Mouse (Mus musculus) liver, adult 2 months (tissue): ENCODE results near the gene Cacng6.

ENCODE experiments used
- CTCF ChIP-seq: fragments of 200-500 bp; IDR thresholded peaks from 2 replicates; pipeline ENCODE4 v1.5.1; 2011; ENCODE audit warnings: low read depth, low read length, control low read depth
- POLR2A ChIP-seq: fragments of 200-500 bp; IDR thresholded peaks from 2 replicates; pipeline ENCODE4 v1.6.1; 2011; ENCODE audit warnings: low read length, control low read depth; ENCODE audit not compliant: insufficient read depth; ENCODE audit errors: extremely low read depth

DNA sequence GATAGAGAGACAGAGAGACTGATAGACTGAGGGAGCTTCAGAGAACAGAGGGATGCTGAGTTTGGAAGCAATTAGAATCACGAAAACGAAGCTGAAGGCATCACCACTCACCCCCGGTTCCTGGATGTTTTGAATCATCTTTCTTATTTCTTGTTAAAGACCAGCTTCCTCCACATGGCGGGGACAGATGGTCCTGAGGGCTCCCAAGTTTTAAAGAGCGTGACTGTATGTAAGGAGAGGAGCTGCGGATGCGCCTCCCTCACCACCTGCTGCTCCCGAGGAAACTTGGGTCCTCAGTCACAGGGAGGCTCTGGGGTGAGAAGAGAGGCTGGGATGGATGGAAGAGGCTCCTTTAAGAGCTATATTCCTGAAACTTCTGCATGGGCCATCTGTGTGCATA is 36.3 kb downstream of the Cacng6 start:
- TF ChIP-seq CTCF = no peak
- TF ChIP-seq POLR2A = no peak
